Mouse (Mus musculus) erythroblast, embryonic 14.5 days (primary cell): ENCODE measurements around the gene En2. TPM values are rescaled to one million over a fixed set of nuclear protein-coding genes. Genes with fewer than 3 reads are reported as not detected.

Experiments
- H3K27me3 ChIP-seq: 2 replicates; pipeline ENCODE4 v1.6.1; 2012; ENCODE audit warnings: inconsistent platforms; ENCODE audit not compliant: control insufficient read depth
- H3K36me3 ChIP-seq: 2 replicates; pipeline ENCODE4 v1.6.1; 2012; ENCODE audit warnings: mild to moderate bottlenecking, inconsistent platforms; ENCODE audit not compliant: control insufficient read depth
- H3K4me1 ChIP-seq: 2 replicates; pipeline ENCODE4 v1.6.1; 2012; ENCODE audit warnings: inconsistent platforms; ENCODE audit not compliant: control insufficient read depth
- H3K4me3 ChIP-seq: replicated peaks from 2 replicates; pipeline ENCODE3; 2012; ENCODE audit warnings: moderate library complexity, mild to moderate bottlenecking, inconsistent platforms
- H3K9me3 ChIP-seq: 2 replicates; pipeline ENCODE4 v1.6.1; 2012; ENCODE audit warnings: low read length, inconsistent platforms, mixed read lengths; ENCODE audit not compliant: control insufficient read depth
- GATA1 ChIP-seq: IDR thresholded peaks from 2 replicates; pipeline ENCODE4 v1.6.1; 2012; ENCODE audit warnings: low read length, inconsistent platforms, mixed read lengths
- TAL1 ChIP-seq: IDR thresholded peaks from 3 replicates; pipeline ENCODE4 v1.6.1; 2012; ENCODE audit warnings: low read length, inconsistent platforms, mixed read lengths
- polyA plus RNA-seq: library from polyadenylated mRNA; stranded (reverse); fragments of >175 nt; gene quantifications from 2 replicates; pipeline ENCODE4 v1.2.3, GENCODE M21; 2012

The En2 gene
- polyA plus RNA-seq, 1 experiment: not detected

DNA sequence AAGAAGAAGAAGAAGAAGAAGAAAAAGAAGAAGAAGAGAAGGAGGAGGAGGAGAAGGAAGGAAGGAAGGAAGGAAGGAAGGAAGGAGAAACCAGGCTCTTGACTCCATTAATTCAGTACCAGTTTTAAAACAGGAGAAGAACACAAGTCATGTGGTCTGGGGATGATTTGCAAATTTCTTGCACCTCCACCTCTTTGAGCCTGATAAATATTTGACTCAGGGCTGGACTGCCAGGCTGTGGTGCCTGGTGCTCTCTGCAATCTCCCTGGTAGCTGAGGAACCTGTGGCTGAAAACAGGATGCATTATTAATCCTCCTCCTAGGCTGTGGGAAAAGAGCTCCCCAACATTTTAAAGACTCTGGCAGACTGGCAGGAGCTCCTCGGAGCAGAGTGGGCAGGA is 36.6 kb upstream of the En2 start:
- Histone ChIP-seq H3K36me3 (no peaks in the 10 kb centered on the region), H3K4me1 (no peaks in the 10 kb centered on the region), H3K9me3 (no peaks in the 10 kb centered on the region), H3K27me3 (peaks cover 35% of the 10 kb centered on the region), H3K4me3 (no peak overlapping the region)
- no peak for TF ChIP-seq GATA1

DNA sequence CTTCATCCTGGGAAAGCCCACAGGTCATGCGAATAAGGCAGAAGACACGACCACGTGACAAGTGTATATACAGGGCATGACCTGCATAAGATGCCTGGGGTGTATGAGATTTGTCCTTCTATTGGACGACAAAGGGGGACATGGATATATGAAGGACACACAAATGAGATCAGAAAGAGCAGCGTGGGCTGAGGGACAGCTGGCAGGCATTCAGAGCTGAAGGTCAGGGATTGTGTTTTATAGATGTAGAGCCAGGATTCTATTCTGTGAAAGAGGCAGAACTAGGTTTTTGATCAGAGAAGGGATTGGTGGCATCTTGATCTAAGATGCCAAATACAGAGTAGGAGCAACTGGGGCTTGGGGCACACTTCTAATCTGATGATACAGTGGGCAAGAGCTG is 33.3 kb upstream of the En2 start:
- Histone ChIP-seq H3K4me3 (no peak overlapping the region), H3K36me3 (no peaks in the 10 kb centered on the region), H3K27me3 (peaks cover 14% of the 10 kb centered on the region), H3K4me1 (no peaks in the 10 kb centered on the region), H3K9me3 (no peaks in the 10 kb centered on the region)
- TF ChIP-seq GATA1 (no peak), TAL1 (no peak)

DNA sequence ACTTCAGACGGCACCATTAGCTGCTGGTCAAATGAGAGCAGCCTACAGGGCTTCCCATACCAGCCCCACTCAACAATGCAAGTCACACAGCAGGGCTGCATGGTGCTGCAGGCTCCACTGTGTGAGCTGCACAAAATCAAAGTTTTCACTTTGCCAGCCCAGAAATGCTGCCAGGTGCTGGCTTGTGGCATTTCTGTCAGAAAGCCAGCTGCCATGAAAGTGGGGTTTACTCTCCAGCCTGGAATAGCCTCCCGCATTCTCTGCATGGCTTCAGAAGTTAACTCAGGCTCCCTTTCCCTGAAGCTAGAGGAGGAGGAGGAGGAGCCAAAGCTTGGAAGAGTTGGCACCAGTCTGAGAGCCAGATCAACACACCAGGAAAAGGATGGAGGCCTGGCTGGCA is 29.1 kb upstream of the En2 start:
- no peak for TF ChIP-seq GATA1
- TF ChIP-seq TAL1: no peak
- peaks cover 8% of the 10 kb centered on the region for H3K27me3 ChIP-seq

DNA sequence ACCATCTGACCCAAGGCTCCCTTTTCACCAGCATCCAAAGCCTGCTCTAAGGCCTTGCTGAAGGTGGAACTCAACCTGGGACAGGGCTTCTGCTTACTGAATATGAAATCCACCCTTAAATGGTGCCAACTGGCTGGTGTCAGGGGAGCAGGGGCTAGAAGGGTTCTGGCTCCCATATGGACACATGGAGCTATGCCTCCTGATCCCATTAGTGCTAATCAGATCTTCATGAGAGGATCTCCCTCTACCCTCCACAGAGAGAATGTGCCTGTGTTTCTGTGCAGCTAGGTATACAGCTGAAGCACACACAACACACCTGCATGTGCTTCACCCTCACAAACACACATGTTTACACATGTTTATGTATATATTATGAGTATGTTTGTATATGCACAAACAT is 20.9 kb upstream of the En2 start:
- no peaks in the 10 kb centered on the region for H3K27me3 ChIP-seq

More for the DNA sequence above, 29.1 kb upstream of the En2 start:
- Histone ChIP-seq H3K4me1 (no peaks in the 10 kb centered on the region), H3K9me3 (no peaks in the 10 kb centered on the region), H3K36me3 (no peaks in the 10 kb centered on the region), H3K4me3 (no peak overlapping the region)

DNA sequence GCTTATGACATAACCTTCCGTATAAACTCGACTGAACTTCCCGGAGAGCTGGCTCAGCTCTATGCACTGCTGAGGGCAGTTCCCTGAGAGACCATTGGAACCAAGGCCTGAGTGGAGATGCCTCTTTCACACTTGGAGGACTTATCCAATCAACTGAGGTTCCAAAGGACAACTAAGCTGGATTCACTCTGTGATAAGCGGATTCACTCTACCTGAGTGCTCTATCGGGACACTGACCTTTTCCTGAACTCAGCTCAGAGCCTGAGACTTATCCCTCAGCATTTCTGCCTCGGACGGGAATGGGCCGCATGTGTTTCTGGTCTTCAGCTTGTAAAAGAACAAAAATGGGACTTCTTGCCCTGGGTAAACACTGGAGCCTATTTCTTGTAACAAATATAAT is 19.5 kb upstream of the En2 start:
- Histone ChIP-seq H3K9me3 (no peaks in the 10 kb centered on the region), H3K27me3 (no peaks in the 10 kb centered on the region; the same call in 1 of the 2 replicates), H3K4me1 (no peaks in the 10 kb centered on the region), H3K36me3 (no peaks in the 10 kb centered on the region), H3K4me3 (no peak overlapping the region)
- TF ChIP-seq GATA1: no peak
- no peak for TF ChIP-seq TAL1

More for the DNA sequence above, 20.9 kb upstream of the En2 start:
- H3K36me3 ChIP-seq: no peaks in the 10 kb centered on the region
- TF ChIP-seq TAL1: no peak
- no peak for TF ChIP-seq GATA1
- no peak overlapping the region for H3K4me3 ChIP-seq
- no peaks in the 10 kb centered on the region for H3K9me3 ChIP-seq
- no peaks in the 10 kb centered on the region for H3K4me1 ChIP-seq

DNA sequence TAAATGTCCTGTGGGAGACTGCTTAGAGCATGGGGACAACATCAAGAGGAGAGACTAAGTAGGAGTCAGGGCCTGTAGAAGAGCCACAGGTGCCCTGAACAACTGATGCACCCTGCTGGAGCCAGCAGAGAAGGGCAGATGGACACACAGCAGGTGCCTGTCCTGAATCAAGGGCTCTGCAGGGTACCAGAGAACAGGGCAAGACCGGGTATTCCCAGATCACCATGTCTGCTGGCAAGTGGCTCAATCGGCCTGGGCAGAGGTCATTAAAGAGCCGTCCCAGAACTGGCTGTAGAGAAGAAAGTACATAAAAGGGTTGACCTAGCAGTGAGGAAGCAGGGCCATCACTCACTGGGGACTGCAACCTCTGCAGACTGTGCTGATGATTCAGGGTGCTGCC is 17.0 kb upstream of the En2 start:
- no peak for TF ChIP-seq GATA1
- no peak for TF ChIP-seq TAL1

DNA sequence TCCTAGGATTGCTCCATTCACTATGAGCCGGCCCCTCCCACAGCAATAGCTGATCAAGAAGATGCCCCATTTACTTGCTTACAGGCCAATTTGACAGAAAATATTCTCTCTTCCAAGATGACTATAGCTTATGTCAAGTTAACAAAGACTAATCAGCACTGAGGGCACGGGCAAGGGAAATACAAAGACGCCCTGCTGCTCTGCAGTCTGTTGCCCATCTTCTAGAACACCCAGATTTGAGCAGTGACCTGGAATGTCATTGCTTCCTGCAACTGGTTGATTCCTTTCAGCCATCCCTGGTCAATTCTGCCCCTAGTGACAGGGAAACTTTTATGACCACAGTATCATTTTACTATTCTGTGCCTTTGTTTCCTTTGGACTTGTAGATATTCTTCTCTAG is 16.1 kb upstream of the En2 start:
- Histone ChIP-seq H3K4me3 (no peak overlapping the region), H3K36me3 (no peaks in the 10 kb centered on the region), H3K9me3 (no peaks in the 10 kb centered on the region), H3K4me1 (no peaks in the 10 kb centered on the region), H3K27me3 (peaks cover 11% of the 10 kb centered on the region)
- no peak for TF ChIP-seq TAL1
- TF ChIP-seq GATA1: no peak

More for the DNA sequence above, 17.0 kb upstream of the En2 start:
- Histone ChIP-seq H3K9me3 (no peaks in the 10 kb centered on the region), H3K36me3 (no peaks in the 10 kb centered on the region), H3K27me3 (peaks cover 11% of the 10 kb centered on the region), H3K4me3 (no peak overlapping the region), H3K4me1 (no peaks in the 10 kb centered on the region)

DNA sequence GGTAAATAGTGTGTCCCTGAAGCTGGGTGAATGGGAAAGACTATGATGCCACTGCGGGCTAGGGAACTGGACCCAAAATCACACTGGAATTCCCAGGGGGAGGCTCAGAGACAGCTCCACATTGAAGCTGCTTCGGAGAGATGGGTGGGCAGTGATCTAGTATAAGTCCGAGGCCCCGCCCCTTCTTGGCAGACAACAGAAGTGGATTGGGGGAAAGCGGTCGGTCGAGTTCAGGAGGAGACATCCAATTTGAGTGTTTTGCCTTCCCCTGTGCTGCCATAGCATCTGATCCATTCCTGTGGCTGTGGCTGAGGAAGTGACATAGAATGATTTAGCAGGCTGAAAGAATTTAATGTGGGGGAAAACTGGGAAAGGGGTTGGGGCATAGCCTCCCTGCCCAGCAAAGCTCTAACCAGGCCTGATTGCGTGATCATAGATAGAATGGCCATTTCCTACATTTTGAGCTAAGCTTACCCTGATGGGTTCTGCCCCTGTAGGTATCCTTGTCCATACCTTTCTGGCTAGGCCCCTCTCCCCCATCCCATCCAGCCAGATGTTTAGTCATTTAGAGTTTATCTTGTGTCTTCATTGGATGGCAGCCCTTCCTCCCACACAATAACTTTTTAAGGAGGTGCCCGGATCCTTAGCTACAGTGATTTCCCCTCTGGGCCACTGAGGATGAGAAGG is 8.3 kb upstream of the En2 start:
- no peak overlapping the region for H3K4me3 ChIP-seq
- no peaks in the 10 kb centered on the region for H3K4me1 ChIP-seq
- TF ChIP-seq GATA1 (no peak), TAL1 (no peak)
- H3K27me3 ChIP-seq: peaks cover 71% of the 10 kb centered on the region
- no peaks in the 10 kb centered on the region for H3K36me3 ChIP-seq
- no peaks in the 10 kb centered on the region for H3K9me3 ChIP-seq

DNA sequence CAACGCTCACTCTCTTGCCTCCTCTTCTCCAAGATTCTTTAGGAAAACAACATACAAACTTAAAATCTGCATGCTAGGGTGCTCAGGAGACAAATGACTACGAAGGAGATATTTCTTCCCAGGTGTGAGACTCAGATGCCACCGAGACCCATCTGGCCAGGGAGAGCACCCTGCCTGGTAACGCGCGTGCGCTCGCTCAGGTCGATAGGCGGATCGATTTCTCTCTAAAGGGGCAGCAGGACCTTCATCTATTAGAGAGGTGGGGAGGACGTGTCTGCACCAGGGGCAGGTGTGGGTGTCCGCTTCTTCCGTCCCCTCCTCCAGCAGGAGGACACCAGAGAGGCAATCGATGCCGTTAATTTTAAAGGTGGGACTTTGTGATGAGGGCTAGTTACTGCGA is 7.7 kb upstream of the En2 start:
- TF ChIP-seq GATA1 (no peak), TAL1 (no peak)
- Histone ChIP-seq H3K36me3 (no peaks in the 10 kb centered on the region), H3K4me1 (no peaks in the 10 kb centered on the region), H3K4me3 (no peak overlapping the region), H3K27me3 (peaks cover 74% of the 10 kb centered on the region), H3K9me3 (no peaks in the 10 kb centered on the region)
